Mouse (Mus musculus) large intestine, adult 2 months (tissue): ENCODE results near the gene Fam131a. TPM values are rescaled to one million over a fixed set of nuclear protein-coding genes. Genes with fewer than 3 reads are reported as not detected.

Source experiments
- DNase-seq: peaks from one replicate; pipeline ENCODE4 v3.0.0-alpha.2; 2012; ENCODE audit warnings: low read depth, low spot score
- whole genome bisulfite sequencing: fragments of 180-500 bp; shearing (Covaris S2); methylation state at CpG from one replicate; pipeline ENCODE4 v1.1.7; 2018; 5-methylcytosine and 5-hydroxymethylcytosine counted together
- polyA plus RNA-seq: library from polyadenylated mRNA; depleted of rRNA; stranded (reverse); fragments of >200 nt; gene quantifications from 2 replicates; pipeline ENCODE4 v1.2.3, GENCODE M21; 2012; rRNA removed

Fam131a gene
- polyA plus RNA-seq, 1 experiment, result 3.8 TPM

GRCm38 (mm10) chr16:20733731-20734730 is 41.0 kb downstream of the Fam131a start, which contains the start of gene Thpo:
TSS of gene Thpo (minus strand) at chr16:20734511.
- WGBS, result 14% methylated on average over 45 of the region's 45 CpGs

GRCm38 (mm10) chr16:20735651-20736050 is 42.6 kb downstream of the Fam131a start:
- 76% methylated on average over 5 of the region's 5 CpGs for WGBS
- DNase-seq, result no peak

More at GRCm38 (mm10) chr16:20733731-20734730, 41.0 kb downstream of the Fam131a start, which contains the start of gene Thpo:
- no peak for DNase-seq

DNA sequence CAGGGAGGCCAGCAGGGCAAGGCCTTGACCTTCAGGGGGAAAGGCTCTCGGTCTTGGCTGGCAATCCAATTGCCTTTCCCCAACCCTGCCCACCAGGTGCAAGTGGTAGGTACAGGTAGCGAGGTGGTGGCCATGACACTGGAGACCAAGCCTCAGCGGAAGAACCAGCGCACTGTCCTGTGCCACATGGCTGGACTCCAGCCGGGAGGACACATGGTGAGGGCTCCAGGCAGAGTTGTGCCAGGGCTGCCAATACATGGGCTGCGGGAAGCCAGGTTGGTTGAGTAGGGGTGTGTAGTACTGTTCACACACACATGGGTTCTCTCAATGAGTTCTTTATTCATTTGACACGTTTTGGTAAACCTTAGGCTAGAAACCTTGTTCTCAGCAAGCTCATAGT is 43.1 kb downstream of the Fam131a start:
- 92% methylated on average over 7 of the region's 7 CpGs for WGBS
- no peak for DNase-seq

DNA sequence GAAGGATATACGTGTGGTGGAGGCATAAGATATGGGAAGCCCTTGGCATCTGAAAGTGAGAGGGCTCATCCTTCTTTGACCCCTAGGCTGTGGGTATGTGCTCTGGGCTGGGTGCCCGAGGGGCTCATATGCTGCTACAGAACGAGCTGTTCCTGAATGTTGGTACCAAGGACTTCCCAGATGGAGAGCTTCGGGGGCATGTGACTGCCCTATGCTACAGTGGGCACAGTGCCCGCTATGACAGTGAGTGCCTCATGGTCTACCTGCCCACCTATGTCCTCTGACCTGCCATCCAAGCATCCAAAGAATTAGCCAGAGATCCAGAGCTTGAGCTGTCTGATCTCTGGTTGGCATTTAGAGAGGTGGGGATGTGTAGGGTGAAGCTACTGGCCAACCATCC is 43.8 kb downstream of the Fam131a start:
- no peak for DNase-seq
- WGBS, result 88% methylated on average over 5 of the region's 5 CpGs

GRCm38 (mm10) chr16:20739845-20740244 is 46.8 kb downstream of the Fam131a start:
- WGBS, result 94% methylated on average over 9 of the region's 9 CpGs
- DNase-seq, result no peak

GRCm38 (mm10) chr16:20746641-20747040 is 53.6 kb downstream of the Fam131a start:
- DNase-seq, result no peak
- 12% methylated on average over 6 of the region's 6 CpGs for WGBS

- no peak for DNase-seq
- WGBS, result 46% methylated on average over 8 of the region's 8 CpGs
These were observed 57.5 kb downstream of the Fam131a start for GRCm38 (mm10) chr16:20750518-20750917.

Other genes with a start within 250 kb of the Fam131a start
- 28.8 and 30.9 TPM in 2 replicates for gene Eif2b5, start 194.4 kb upstream of the Fam131a start, polyA plus RNA-seq
- gene Dvl3, start 176.3 kb upstream of the Fam131a start, polyA plus RNA-seq, result 18.4 and 32.2 TPM in 2 replicates
- gene Ap2m1, start 157.8 kb upstream of the Fam131a start, polyA plus RNA-seq, result 553 and 587 TPM in 2 replicates
- gene Abcf3, start 144.7 kb upstream of the Fam131a start, polyA plus RNA-seq, result 35.9 and 46.4 TPM in 2 replicates
- gene Vwa5b2, start 103.8 kb upstream of the Fam131a start, polyA plus RNA-seq, result 2.2 and 4.6 TPM in 2 replicates
- 16.9 and 18.6 TPM in 2 replicates for gene Eef1akmt4, start 81.6 kb upstream of the Fam131a start, polyA plus RNA-seq
- gene Gm49333, start 81.6 kb upstream of the Fam131a start, polyA plus RNA-seq, result 0.16 TPM in 1 of 2 replicates, not detected in the other
- 21.1 and 24.1 TPM in 2 replicates for gene Alg3, start 81.5 kb upstream of the Fam131a start, polyA plus RNA-seq
- 2.0 and 3.3 TPM in 2 replicates for gene Camk2n2, start 72.0 kb upstream of the Fam131a start, polyA plus RNA-seq
- gene Ece2, start 63.4 kb upstream of the Fam131a start, polyA plus RNA-seq, result 0.43 and 0.49 TPM in 2 replicates
- gene Psmd2, start 41.6 kb upstream of the Fam131a start, polyA plus RNA-seq, result 96.4 and 100 TPM in 2 replicates
- 150 and 288 TPM in 2 replicates for gene Eif4g1, start 24.9 kb upstream of the Fam131a start, polyA plus RNA-seq
- 27.7 and 28.1 TPM in 2 replicates for gene Polr2h, start 24.4 kb downstream of the Fam131a start, polyA plus RNA-seq
- 87.7 and 159 TPM in 2 replicates for gene Clcn2, start 24.5 kb downstream of the Fam131a start, polyA plus RNA-seq
- gene Chrd, start 39.9 kb downstream of the Fam131a start, polyA plus RNA-seq, result 2.4 and 3.6 TPM in 2 replicates
- 10.2 and 11.9 TPM in 2 replicates for gene Thpo, start 41.3 kb downstream of the Fam131a start, polyA plus RNA-seq